Mouse (Mus musculus) myocyte (in vitro differentiated cells): ENCODE data around the gene Tstd1. TPM values are rescaled to one million over a fixed set of nuclear protein-coding genes. Genes with fewer than 3 reads are reported as not detected.

Source experiments
- H3K27me3 ChIP-seq: one replicate; pipeline ENCODE4 v1.6.1; 2011; ENCODE audit not compliant: control insufficient read depth, insufficient read depth, insufficient read length
- H3K36me3 ChIP-seq: one replicate; pipeline ENCODE4 v1.6.1; 2011; ENCODE audit not compliant: control insufficient read depth, insufficient read depth
- H3K4me2 ChIP-seq: one replicate; pipeline ENCODE4 v1.6.1; 2011; ENCODE audit warnings: low read depth, control low read depth
- H3K4me3 ChIP-seq: one replicate; pipeline ENCODE4 v1.5.1; 2011; ENCODE audit warnings: mild to moderate bottlenecking, control low read depth, moderate library complexity
- H3K79me2 ChIP-seq: one replicate; pipeline ENCODE4 v1.6.1; 2011; ENCODE audit not compliant: control insufficient read depth, insufficient read depth
- H3ac ChIP-seq: one replicate; pipeline ENCODE4 v1.6.1; 2011; ENCODE audit not compliant: control insufficient read depth, insufficient read length
- CEBPB ChIP-seq: IDR thresholded peaks from 2 replicates; pipeline ENCODE4 v1.6.1; 2011; ENCODE audit warnings: mild to moderate bottlenecking, moderate library complexity; ENCODE audit not compliant: poor library complexity, insufficient read depth, severe bottlenecking
- E2F4 ChIP-seq: IDR thresholded peaks from one replicate; pipeline ENCODE4 v1.6.1; 2011; ENCODE audit warnings: mild to moderate bottlenecking, control low read depth, moderate library complexity; ENCODE audit not compliant: insufficient read depth
- MAX ChIP-seq: IDR thresholded peaks from one replicate; pipeline ENCODE4 v1.6.1; 2011; ENCODE audit warnings: low read depth, mild to moderate bottlenecking, control low read depth
- MYOD1 ChIP-seq, 3 experiments: IDR thresholded peaks; one replicate each; pipeline ENCODE4 v1.6.1; 2011; ENCODE audit warnings: control low read depth in 2 of 3, low read depth in 2 of 3, mild to moderate bottlenecking in 2 of 3, moderate library complexity in 1 of 3; ENCODE audit not compliant: insufficient read length in 2 of 3, control insufficient read depth in 1 of 3
- MYOG ChIP-seq, 3 experiments: IDR thresholded peaks; one replicate each; pipeline ENCODE4 v1.6.1; 2011; ENCODE audit warnings: control low read depth in 2 of 3, low read depth in 2 of 3, mild to moderate bottlenecking in 2 of 3; ENCODE audit not compliant: insufficient read length in 2 of 3, control insufficient read depth in 1 of 3, insufficient read depth in 1 of 3
- POLR2A ChIP-seq: IDR thresholded peaks from one replicate; pipeline ENCODE4 v1.6.1; 2011; ENCODE audit warnings: low read depth, mild to moderate bottlenecking, control low read depth, moderate library complexity; ENCODE audit not compliant: insufficient read length
- POLR2AphosphoS2 ChIP-seq: IDR thresholded peaks from one replicate; pipeline ENCODE4 v1.6.1; 2011; ENCODE audit warnings: low read depth, control low read depth; ENCODE audit not compliant: insufficient read length
- REST ChIP-seq: IDR thresholded peaks from one replicate; pipeline ENCODE4 v1.6.1; 2011; ENCODE audit warnings: mild to moderate bottlenecking, control low read depth, moderate library complexity; ENCODE audit not compliant: insufficient read depth, insufficient read length
- SRF ChIP-seq: IDR thresholded peaks from one replicate; pipeline ENCODE4 v1.6.1; 2011; ENCODE audit warnings: low read depth; ENCODE audit not compliant: control insufficient read depth, insufficient read length
- TCF12 ChIP-seq: IDR thresholded peaks from one replicate; pipeline ENCODE4 v1.6.1; 2011; ENCODE audit warnings: mild to moderate bottlenecking, control low read depth; ENCODE audit not compliant: poor library complexity, insufficient read depth, severe bottlenecking
- TCF3 ChIP-seq: IDR thresholded peaks from one replicate; pipeline ENCODE4 v1.6.1; 2011; ENCODE audit warnings: low read depth, control low read depth; ENCODE audit not compliant: insufficient read length
- USF1 ChIP-seq: IDR thresholded peaks from one replicate; pipeline ENCODE4 v1.6.1; 2011; ENCODE audit warnings: low read depth, mild to moderate bottlenecking, control low read depth, moderate library complexity
- polyA plus RNA-seq: library from polyadenylated mRNA; unstranded; fragments of >200 nt; fragmentation: generic; extraction: Trizol; gene quantifications from one replicate; pipeline ENCODE4 v1.2.1, GENCODE M21; 2012; ENCODE audit warnings: missing spikeins

The Tstd1 gene
- 0.41 TPM for polyA plus RNA-seq

- Histone ChIP-seq H3K79me2 (peaks cover 16% of the 10 kb centered on the region), H3K36me3 (peaks cover 20% of the 10 kb centered on the region), H3K4me2 (no peak within 1 kb of the TSS), H3ac (no peak within 1 kb of the TSS), H3K27me3 (no peaks in the 10 kb centered on the region), H3K4me3 (no peak within 1 kb of the TSS)
- TF ChIP-seq MYOG (IDR thresholded peaks at IDR 0.05; ENCODE audit: control insufficient read depth in 1 of 3, insufficient read depth in 1 of 3, insufficient read length in 2 of 3, low read depth in 2 of 3), result no peak
- TF ChIP-seq TCF12, result no peak
- no peak for TF ChIP-seq TCF3
- TF ChIP-seq MAX, result no peak
- no peak for TF ChIP-seq USF1
- no peak for TF ChIP-seq POLR2A
- TF ChIP-seq REST, result no peak
- TF ChIP-seq MYOD1 (IDR thresholded peaks at IDR 0.05; ENCODE audit: control insufficient read depth in 1 of 3, insufficient read length in 2 of 3, low read depth in 2 of 3), result no peak
- TF ChIP-seq CEBPB, result no peak
- no peak for TF ChIP-seq E2F4
- TF ChIP-seq SRF, result no peak
- no peak for TF ChIP-seq POLR2AphosphoS2
These were observed at the start of gene Tstd1 for GRCm38 (mm10) chr1:171418660-171419059. Gene Tstd1 (plus strand): TSS chr1:171418872.

- no peak for TF ChIP-seq MAX
- no peak for TF ChIP-seq CEBPB
- TF ChIP-seq MYOD1 (IDR thresholded peaks at IDR 0.05; ENCODE audit: control insufficient read depth in 1 of 3, insufficient read length in 2 of 3, low read depth in 2 of 3), result no peak
- TF ChIP-seq REST, result no peak
- no peak for TF ChIP-seq USF1
- Histone ChIP-seq H3K36me3 (no peaks in the 10 kb centered on the region), H3K4me2 (no peak within 1 kb of the TSS), H3ac (no peak within 1 kb of the TSS), H3K79me2 (no peaks in the 10 kb centered on the region), H3K4me3 (no peak within 1 kb of the TSS), H3K27me3 (no peaks in the 10 kb centered on the region)
These were observed 48.7 kb upstream of the Tstd1 start, which contains the start of gene Nectin4 for GRCm38 (mm10) chr1:171369845-171370556. Gene Nectin4 (plus strand): TSS chr1:171370099.

GRCm38 (mm10) chr1:171372880-171373279 lies 45.8 kb upstream of the Tstd1 start:
- H3K27me3 ChIP-seq, result no peaks in the 10 kb centered on the region

GRCm38 (mm10) chr1:171373946-171374345 lies 44.7 kb upstream of the Tstd1 start:
- Histone ChIP-seq H3K36me3 (no peaks in the 10 kb centered on the region), H3K4me2 (no peak overlapping the region)

More at GRCm38 (mm10) chr1:171372880-171373279, 45.8 kb upstream of the Tstd1 start:
- Histone ChIP-seq H3K4me2 (no peak overlapping the region), H3K36me3 (no peaks in the 10 kb centered on the region), H3K79me2 (no peaks in the 10 kb centered on the region), H3K4me3 (no peak overlapping the region), H3ac (no peak overlapping the region)
- TF ChIP-seq MYOD1 (IDR thresholded peaks at IDR 0.05; ENCODE audit: control insufficient read depth in 1 of 3, insufficient read length in 2 of 3, low read depth in 2 of 3), result no peak
- no peak for TF ChIP-seq REST
- TF ChIP-seq POLR2AphosphoS2, result no peak
- TF ChIP-seq TCF3, result no peak
- TF ChIP-seq E2F4, result no peak
- no peak for TF ChIP-seq USF1
- TF ChIP-seq MYOG (IDR thresholded peaks at IDR 0.05; ENCODE audit: control insufficient read depth in 1 of 3, insufficient read depth in 1 of 3, insufficient read length in 2 of 3, low read depth in 2 of 3), result no peak
- TF ChIP-seq POLR2A, result no peak
- TF ChIP-seq CEBPB, result no peak

GRCm38 (mm10) chr1:171375646-171376097 lies 43.0 kb upstream of the Tstd1 start:
- no peaks in the 10 kb centered on the region for H3K36me3 ChIP-seq
- no peaks in the 10 kb centered on the region for H3K79me2 ChIP-seq
- no peak overlapping the region for H3K4me3 ChIP-seq
- no peak overlapping the region for H3ac ChIP-seq
- TF ChIP-seq E2F4 (no peak), CEBPB (peak; percentile 65; the same call in 1 of the 2 replicates), REST (no peak), SRF (no peak), POLR2AphosphoS2 (no peak), POLR2A (peak; percentile 71), USF1 (no peak), TCF12 (no peak), MAX (no peak), MYOG (IDR thresholded peaks at IDR 0.05; ENCODE audit: control insufficient read depth in 1 of 3, insufficient read depth in 1 of 3, insufficient read length in 2 of 3, low read depth in 2 of 3) (peak in 1 of 3 experiments; percentile 25), MYOD1 (IDR thresholded peaks at IDR 0.05; ENCODE audit: control insufficient read depth in 1 of 3, insufficient read length in 2 of 3, low read depth in 2 of 3) (no peak), TCF3 (no peak)
- no peaks in the 10 kb centered on the region for H3K27me3 ChIP-seq
- peak overlapping the region; percentile 47 for H3K4me2 ChIP-seq

More at GRCm38 (mm10) chr1:171373946-171374345, 44.7 kb upstream of the Tstd1 start:
- Histone ChIP-seq H3K4me3 (no peak overlapping the region), H3K27me3 (no peaks in the 10 kb centered on the region), H3K79me2 (no peaks in the 10 kb centered on the region), H3ac (no peak overlapping the region)
- TF ChIP-seq MYOG (IDR thresholded peaks at IDR 0.05; ENCODE audit: control insufficient read depth in 1 of 3, insufficient read depth in 1 of 3, insufficient read length in 2 of 3, low read depth in 2 of 3), result no peak
- TF ChIP-seq REST, result no peak
- TF ChIP-seq SRF, result no peak
- no peak for TF ChIP-seq TCF12
- no peak for TF ChIP-seq USF1
- no peak for TF ChIP-seq POLR2A
- TF ChIP-seq CEBPB, result no peak
- no peak for TF ChIP-seq TCF3
- TF ChIP-seq E2F4, result no peak
- no peak for TF ChIP-seq MAX
- TF ChIP-seq POLR2AphosphoS2, result no peak
